Mouse (Mus musculus) midbrain, embryonic 10.5 days (tissue): ENCODE results near the gene Stxbp1. TPM values are rescaled to one million over a fixed set of nuclear protein-coding genes. Genes with fewer than 3 reads are reported as not detected.

ENCODE experiments used
- DNase-seq: peaks from one replicate; pipeline ENCODE4 v3.0.0-alpha.2; 2017; ENCODE audit warnings: low spot score
- H3K27ac ChIP-seq: fragments of 300-500 bp; sonication (generic); replicated peaks from 2 replicates; pipeline ENCODE4 v1.5.1; 2016; ENCODE audit warnings: mild to moderate bottlenecking
- H3K27me3 ChIP-seq: fragments of 300-500 bp; sonication (generic); 2 replicates; pipeline ENCODE4 v1.6.1; 2016; ENCODE audit warnings: low read depth, mild to moderate bottlenecking; ENCODE audit not compliant: poor library complexity, severe bottlenecking
- H3K36me3 ChIP-seq: fragments of 300-500 bp; sonication (generic); 2 replicates; pipeline ENCODE4 v1.6.1; 2016; ENCODE audit warnings: mild to moderate bottlenecking, moderate library complexity
- H3K4me1 ChIP-seq: fragments of 300-500 bp; sonication (generic); 2 replicates; pipeline ENCODE4 v1.6.1; 2016
- H3K4me3 ChIP-seq: fragments of 300-500 bp; sonication (generic); 2 replicates; pipeline ENCODE4 v1.5.1; 2016; ENCODE audit warnings: mild to moderate bottlenecking, moderate library complexity
- H3K9me3 ChIP-seq: fragments of 300-500 bp; sonication (generic); replicated peaks from 2 replicates; pipeline ENCODE4 v1.6.1; 2016; ENCODE audit warnings: mild to moderate bottlenecking
- WGBS: fragments of 180-500 bp; shearing (Covaris S2); methylation state at CpG from one replicate; pipeline ENCODE4 v1.1.7; 2016; 5-methylcytosine and 5-hydroxymethylcytosine counted together
- polyA plus RNA-seq: library from polyadenylated mRNA; unstranded; fragments of >200 nt; fragmentation: Nextera tagmentation; extraction: Ambion mirVana; gene quantifications from 2 replicates; pipeline ENCODE4 v1.2.1, GENCODE M21; 2016

Stxbp1 gene
- polyA plus RNA-seq, 1 experiment from 2014 or later: 31.4 TPM

GRCm38 (mm10) chr2:32751665-32752033, 95.4 kb downstream of the Stxbp1 start:
- Histone ChIP-seq H3K4me3 (peak overlapping the region; percentile 53), H3K27ac (peak overlapping the region; percentile 78), H3K9me3 (no peaks in the 10 kb centered on the region), H3K36me3 (peaks cover 55% of the 10 kb centered on the region), H3K27me3 (peaks cover 37% of the 10 kb centered on the region), H3K4me1 (peaks cover 32% of the 10 kb centered on the region)
- DNase-seq: no peak
- 28% methylated on average over 9 of the region's 10 CpGs for WGBS

GRCm38 (mm10) chr2:32750887-32751664, 96.0 kb downstream of the Stxbp1 start:
- H3K9me3 ChIP-seq: no peaks in the 10 kb centered on the region
- DNase-seq: peak; percentile 85
- peaks cover 31% of the 10 kb centered on the region for H3K4me1 ChIP-seq
- peak overlapping the region; percentile 78 for H3K27ac ChIP-seq
- H3K4me3 ChIP-seq: peak overlapping the region; percentile 53
- 4% methylated on average over 31 of the region's 31 CpGs for WGBS
- peaks cover 61% of the 10 kb centered on the region for H3K36me3 ChIP-seq
- H3K27me3 ChIP-seq: peaks cover 37% of the 10 kb centered on the region

GRCm38 (mm10) chr2:32750199-32750598, 96.8 kb downstream of the Stxbp1 start:
- Histone ChIP-seq H3K27me3 (peaks cover 30% of the 10 kb centered on the region), H3K27ac (peak overlapping the region; percentile 78; the same call in 1 of the 2 replicates), H3K9me3 (no peaks in the 10 kb centered on the region), H3K4me3 (peak overlapping the region; percentile 53; the same call in 1 of the 2 replicates), H3K4me1 (peaks cover 31% of the 10 kb centered on the region), H3K36me3 (peaks cover 70% of the 10 kb centered on the region)
- no peak for DNase-seq
- WGBS: 75% methylated on average over 7 of the region's 7 CpGs

DNA sequence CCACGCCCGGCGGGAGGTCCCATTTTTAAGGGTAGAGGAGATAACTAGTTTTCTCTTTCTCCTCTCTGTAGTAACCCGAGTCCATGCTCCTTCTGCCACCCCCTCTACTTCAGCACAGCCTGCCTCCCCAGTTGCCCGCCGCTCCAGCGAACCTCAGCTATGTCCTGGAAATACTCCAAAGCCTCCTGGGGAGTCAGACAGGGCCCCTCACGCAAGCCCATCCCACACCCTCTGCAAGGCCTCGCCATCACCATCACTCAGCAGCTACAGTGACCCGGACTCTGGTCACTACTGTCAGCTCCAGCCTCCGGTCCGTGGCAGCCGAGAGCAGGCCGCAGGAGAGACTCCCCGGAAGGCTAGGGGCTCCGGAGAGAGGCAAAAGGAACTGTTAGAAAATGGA, 98.0 kb downstream of the Stxbp1 start:
- WGBS: 92% methylated on average over 16 of the region's 16 CpGs
- Histone ChIP-seq H3K27ac (no peak overlapping the region), H3K36me3 (peaks cover 70% of the 10 kb centered on the region), H3K4me3 (no peak overlapping the region), H3K9me3 (no peaks in the 10 kb centered on the region), H3K27me3 (peaks cover 23% of the 10 kb centered on the region), H3K4me1 (peaks cover 31% of the 10 kb centered on the region)
- DNase-seq: no peak

- no peaks in the 10 kb centered on the region for H3K9me3 ChIP-seq
- 83% methylated on average over 15 of the region's 15 CpGs for WGBS
- no peak overlapping the region for H3K4me3 ChIP-seq
- DNase-seq: no peak
- H3K4me1 ChIP-seq: peaks cover 29% of the 10 kb centered on the region
- H3K27ac ChIP-seq: no peak overlapping the region
- peaks cover 49% of the 10 kb centered on the region for H3K36me3 ChIP-seq
- H3K27me3 ChIP-seq: peaks cover 46% of the 10 kb centered on the region
Observed at GRCm38 (mm10) chr2:32744272-32744982, 102.6 kb downstream of the Stxbp1 start.

GRCm38 (mm10) chr2:32742173-32742531, 104.9 kb downstream of the Stxbp1 start:
- Histone ChIP-seq H3K9me3 (no peaks in the 10 kb centered on the region), H3K4me3 (peak overlapping the region; percentile 85), H3K36me3 (peaks cover 30% of the 10 kb centered on the region), H3K27me3 (peaks cover 48% of the 10 kb centered on the region), H3K4me1 (peaks cover 34% of the 10 kb centered on the region), H3K27ac (peak overlapping the region; percentile 89)
- DNase-seq: peak; percentile 84
- 4% methylated on average over 18 of the region's 18 CpGs for WGBS

- Histone ChIP-seq H3K4me1 (peaks cover 35% of the 10 kb centered on the region), H3K27ac (peak overlapping the region; percentile 89)
- WGBS: 1% methylated on average over 57 of the region's 58 CpGs
Observed at GRCm38 (mm10) chr2:32741273-32742172, 105.5 kb downstream of the Stxbp1 start.

GRCm38 (mm10) chr2:32740916-32741272, 106.2 kb downstream of the Stxbp1 start, which contains the start of gene 6330409D20Rik:
TSS of gene 6330409D20Rik (minus strand) at chr2:32741016.
- Histone ChIP-seq H3K4me1 (peaks cover 38% of the 10 kb centered on the region), H3K27me3 (peaks cover 48% of the 10 kb centered on the region), H3K9me3 (no peaks in the 10 kb centered on the region), H3K36me3 (peaks cover 17% of the 10 kb centered on the region), H3K27ac (peak within 1 kb of the TSS; percentile 89), H3K4me3 (peak within 1 kb of the TSS; percentile 85)
- 8% methylated on average over 11 of the region's 11 CpGs for WGBS
- DNase-seq: no peak

More at GRCm38 (mm10) chr2:32741273-32742172, 105.5 kb downstream of the Stxbp1 start:
- peak; percentile 76 for DNase-seq
- no peaks in the 10 kb centered on the region for H3K9me3 ChIP-seq
- peak overlapping the region; percentile 85 for H3K4me3 ChIP-seq
- H3K36me3 ChIP-seq: peaks cover 24% of the 10 kb centered on the region
- peaks cover 48% of the 10 kb centered on the region for H3K27me3 ChIP-seq

GRCm38 (mm10) chr2:32739311-32739710, 107.7 kb downstream of the Stxbp1 start:
- Histone ChIP-seq H3K4me1 (peaks cover 48% of the 10 kb centered on the region), H3K9me3 (no peaks in the 10 kb centered on the region), H3K36me3 (0 out of 2 replicates have a peak, but pooled peaks cover 2% of the 10 kb centered on the region), H3K27ac (no peak overlapping the region), H3K4me3 (no peak overlapping the region), H3K27me3 (peaks cover 47% of the 10 kb centered on the region)
- 79% methylated on average over 4 of the region's 4 CpGs for WGBS
- no peak for DNase-seq

Other genes with a start within 250 kb of the Stxbp1 start
- 10.8 and 11.9 TPM in 2 replicates for gene St6galnac6, start 247.5 kb downstream of the Stxbp1 start, polyA plus RNA-seq
- 26.4 and 30.3 TPM in 2 replicates for gene Ak1, start 225.5 kb downstream of the Stxbp1 start, polyA plus RNA-seq
- gene Eng, start 200.7 kb downstream of the Stxbp1 start, polyA plus RNA-seq: 25.6 and 29.2 TPM in 2 replicates
- gene Fpgs, start 143.1 kb downstream of the Stxbp1 start, polyA plus RNA-seq: 25.6 and 27.9 TPM in 2 replicates
- gene Cdk9, start 134.2 kb downstream of the Stxbp1 start, polyA plus RNA-seq: 119 and 132 TPM in 2 replicates
- 26.7 and 33.6 TPM in 2 replicates for gene Sh2d3c, start 126.2 kb downstream of the Stxbp1 start, polyA plus RNA-seq
- 0.94 and 2.1 TPM in 2 replicates for gene 6330409D20Rik, start 106.2 kb downstream of the Stxbp1 start, polyA plus RNA-seq
- 59.2 and 59.8 TPM in 2 replicates for gene Tor2a, start 90.0 kb downstream of the Stxbp1 start, polyA plus RNA-seq
- gene Ttc16, start 71.6 kb downstream of the Stxbp1 start, polyA plus RNA-seq: 0.31 TPM in 2 replicates
- gene Ptrh1, start 71.5 kb downstream of the Stxbp1 start, polyA plus RNA-seq: 5.2 TPM in 2 replicates
- 0.90 and 1.2 TPM in 2 replicates for gene Cfap157, start 62.8 kb downstream of the Stxbp1 start, polyA plus RNA-seq
- gene Fam129b, start 28.9 kb upstream of the Stxbp1 start, polyA plus RNA-seq: 23.5 and 25.5 TPM in 2 replicates
- 144 and 172 TPM in 2 replicates for gene Rpl12, start 114.3 kb upstream of the Stxbp1 start, polyA plus RNA-seq
- gene Lrsam1, start 114.4 kb upstream of the Stxbp1 start, polyA plus RNA-seq: 9.8 and 12.9 TPM in 2 replicates
- gene Slc2a8, start 134.8 kb upstream of the Stxbp1 start, polyA plus RNA-seq: 19.5 and 23.3 TPM in 2 replicates